Mouse (Mus musculus) cerebral cortex, adult 2 months (tissue): ENCODE measurements around the gene Fibp.

ENCODE experiments used
- WGBS: fragments of 180-500 bp; shearing (Covaris S2); methylation state at CpG from one replicate; pipeline ENCODE4 v1.1.7; 2018; 5-methylcytosine and 5-hydroxymethylcytosine counted together

The Fibp gene

GRCm38 (mm10) chr19:5460465-5460911 is at the start of gene Fibp:
Gene Fibp, plus strand, starts transcription at chr19:5460615.
- under 1% methylated on average over 32 of the region's 32 CpGs for WGBS

GRCm38 (mm10) chr19:5410641-5411040 is 49.8 kb upstream of the Fibp start:
- 92% methylated on average over 5 of the region's 5 CpGs for WGBS

GRCm38 (mm10) chr19:5411961-5412360 is 48.5 kb upstream of the Fibp start:
- 42% methylated on average over 5 of the region's 5 CpGs for WGBS

- 65% methylated on average over 4 of the region's 4 CpGs for WGBS
Measured at GRCm38 (mm10) chr19:5413840-5414239, 46.6 kb upstream of the Fibp start.

GRCm38 (mm10) chr19:5414534-5414957 is 45.9 kb upstream of the Fibp start:
- 63% methylated on average over 2 of the region's 2 CpGs for WGBS

GRCm38 (mm10) chr19:5418750-5419466 is 41.5 kb upstream of the Fibp start:
- 94% methylated on average over 8 of the region's 8 CpGs for WGBS

GRCm38 (mm10) chr19:5419630-5420029 is 40.8 kb upstream of the Fibp start:
- WGBS = 97% methylated on average over 9 of the region's 9 CpGs

GRCm38 (mm10) chr19:5420579-5420978 is 39.8 kb upstream of the Fibp start:
- WGBS = 86% methylated on average over 6 of the region's 6 CpGs

GRCm38 (mm10) chr19:5421784-5422183 is 38.6 kb upstream of the Fibp start:
- WGBS = 85% methylated on average over 5 of the region's 5 CpGs

GRCm38 (mm10) chr19:5422267-5422666 is 38.1 kb upstream of the Fibp start:
- 73% methylated on average over 10 of the region's 10 CpGs for WGBS

GRCm38 (mm10) chr19:5422895-5423443 is 37.4 kb upstream of the Fibp start:
- WGBS = 83% methylated on average over 9 of the region's 9 CpGs

- WGBS = 54% methylated on average over 12 of the region's 12 CpGs
Measured at GRCm38 (mm10) chr19:5423561-5423960, 36.9 kb upstream of the Fibp start.

- under 1% methylated on average over 48 of the region's 48 CpGs for WGBS
Measured at GRCm38 (mm10) chr19:5424092-5424781, 36.2 kb upstream of the Fibp start.

GRCm38 (mm10) chr19:5424782-5425741 is 35.4 kb upstream of the Fibp start, which contains the start of the genes Drap1 and AI837181:
Gene Drap1, minus strand, starts transcription at chr19:5424979.
Gene AI837181, plus strand, starts transcription at chr19:5425144.
- WGBS = 1% methylated on average over 86 of the region's 87 CpGs

GRCm38 (mm10) chr19:5425906-5426565 is 34.4 kb upstream of the Fibp start:
- 88% methylated on average over 18 of the region's 18 CpGs for WGBS

GRCm38 (mm10) chr19:5426640-5427290 is 33.6 kb upstream of the Fibp start:
- WGBS = 92% methylated on average over 13 of the region's 13 CpGs

- WGBS = 85% methylated on average over 2 of the region's 2 CpGs
Measured at GRCm38 (mm10) chr19:5428083-5428482, 32.3 kb upstream of the Fibp start.

- 80% methylated on average over 4 of the region's 4 CpGs for WGBS
Measured at GRCm38 (mm10) chr19:5429219-5429618, 31.2 kb upstream of the Fibp start.

- WGBS = 40% methylated on average over 8 of the region's 8 CpGs
Measured at GRCm38 (mm10) chr19:5429806-5430205, 30.6 kb upstream of the Fibp start.

GRCm38 (mm10) chr19:5430408-5430807 is 30.0 kb upstream of the Fibp start:
- 65% methylated on average over 1 of the region's 1 CpGs for WGBS
